Mouse (Mus musculus) embryonic facial prominence, embryonic 15.5 days (tissue): Measurements from ENCODE around the gene Zfp874b. TPM values are rescaled to one million over a fixed set of nuclear protein-coding genes. Genes with fewer than 3 reads are reported as not detected.
"Not testable (repeated sequence)": the region's sequence is repeated elsewhere in the genome, so short reads cannot be mapped to it uniquely, and the experiment has no call there.

Experiments
- ATAC-seq: fragments of 200-750 bp; cut with Nextera tagmentation; 2 replicates; pipeline ENCODE4 v1.8.0; 2017; ENCODE audit warnings: low read depth, moderate TSS enrichment; ENCODE audit not compliant: insufficient number of reproducible peaks, low FRiP score, low TSS enrichment
- H3K27ac ChIP-seq: fragments of 300-500 bp; sonication (generic); replicated peaks from 2 replicates; pipeline ENCODE4 v1.5.1; 2015; ENCODE audit warnings: mild to moderate bottlenecking, inconsistent platforms
- H3K27me3 ChIP-seq: fragments of 300-500 bp; sonication (generic); 2 replicates; pipeline ENCODE4 v1.6.1; 2015; ENCODE audit warnings: inconsistent platforms
- H3K36me3 ChIP-seq: fragments of 300-500 bp; sonication (generic); 2 replicates; pipeline ENCODE4 v1.6.1; 2015; ENCODE audit warnings: mild to moderate bottlenecking, inconsistent platforms
- H3K4me1 ChIP-seq: fragments of 300-500 bp; sonication (generic); 2 replicates; pipeline ENCODE4 v1.6.1; 2015; ENCODE audit warnings: inconsistent platforms
- H3K4me2 ChIP-seq: fragments of 300-500 bp; sonication (generic); replicated peaks from 2 replicates; pipeline ENCODE4 v1.6.1; 2015; ENCODE audit warnings: mild to moderate bottlenecking, inconsistent platforms
- H3K4me3 ChIP-seq: fragments of 300-500 bp; sonication (generic); replicated peaks from 2 replicates; pipeline ENCODE4 v1.5.1; 2015; ENCODE audit warnings: mild to moderate bottlenecking, inconsistent platforms
- H3K9ac ChIP-seq: fragments of 300-500 bp; sonication (generic); 2 replicates; pipeline ENCODE4 v1.6.1; 2015; ENCODE audit warnings: inconsistent platforms
- H3K9me3 ChIP-seq: fragments of 300-500 bp; sonication (generic); replicated peaks from 2 replicates; pipeline ENCODE4 v1.6.1; 2016; ENCODE audit warnings: inconsistent platforms
- WGBS: fragments of 180-500 bp; shearing (Covaris S2); methylation state at CpG from one replicate; pipeline ENCODE4 v1.1.7; 2015; 5-methylcytosine and 5-hydroxymethylcytosine counted together
- polyA plus RNA-seq: library from polyadenylated mRNA; unstranded; fragments of >200 nt; fragmentation: Nextera tagmentation; extraction: Ambion mirVana; gene quantifications from 2 replicates; pipeline ENCODE4 v1.2.1, GENCODE M21; 2015

Gene Zfp874b
- polyA plus RNA-seq, 1 experiment from 2014 or later = 2.7 TPM

GRCm38 (mm10) chr13:67452021-67452309, 32.1 kb downstream of the Zfp874b start:
- 10% methylated on average over 3 of the region's 3 CpGs for WGBS
- H3K27ac ChIP-seq = peak overlapping the region; percentile 63; the same call in 1 of the 2 replicates
- H3K4me2 ChIP-seq = peak overlapping the region; percentile 66
- no peaks in the 10 kb centered on the region for H3K9me3 ChIP-seq
- H3K4me3 ChIP-seq = peak overlapping the region; percentile 62
- H3K4me1 ChIP-seq = no peaks in the 10 kb centered on the region
- no peak for ATAC-seq
- H3K36me3 ChIP-seq = peaks cover 10% of the 10 kb centered on the region; the same call in 1 of the 2 replicates
- no peaks in the 10 kb centered on the region for H3K27me3 ChIP-seq
- peak overlapping the region; percentile 35; the same call in 1 of the 2 replicates for H3K9ac ChIP-seq

DNA sequence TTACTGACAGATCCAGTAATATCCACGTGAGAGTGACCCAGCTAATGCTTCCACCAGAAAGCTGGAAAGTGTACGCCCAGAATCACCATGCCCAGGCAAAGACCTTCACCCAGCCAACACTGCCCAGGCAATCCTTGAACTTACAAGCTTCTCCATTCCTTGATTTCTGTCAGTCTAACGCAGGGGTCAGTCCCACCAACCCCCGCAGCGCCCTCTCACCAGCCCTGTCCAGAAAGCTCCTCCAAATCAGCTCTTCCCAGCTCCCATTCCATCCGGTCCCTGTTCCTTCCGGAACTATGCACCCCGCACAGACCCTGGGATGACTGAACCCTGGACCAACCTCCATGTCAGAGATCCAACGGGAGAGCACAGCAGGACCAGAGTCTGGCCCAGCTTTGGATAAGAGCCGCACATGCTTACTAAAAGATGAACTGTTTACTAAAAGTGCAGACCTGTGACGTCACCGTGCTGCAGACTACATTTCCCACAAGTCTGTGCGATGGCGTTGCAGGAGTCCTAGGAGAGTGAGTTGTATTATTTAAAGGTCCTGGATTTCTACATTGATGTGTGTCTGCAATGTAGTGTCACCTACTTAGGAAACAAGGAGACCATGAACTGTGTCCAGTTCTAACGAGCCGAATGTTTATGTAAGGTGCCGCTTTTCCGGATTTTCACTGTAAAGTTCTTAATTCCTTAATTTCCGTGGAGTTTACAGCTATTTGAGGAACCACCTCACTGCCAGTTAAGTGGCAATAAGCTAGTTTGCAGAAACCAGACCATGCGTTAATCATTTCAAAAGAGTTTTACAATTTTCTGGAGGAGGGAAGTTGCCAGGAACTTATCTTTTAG, 32.7 kb downstream of the Zfp874b start, which contains the start of gene Zfp874a:
Gene Zfp874a (minus strand): TSS at position 453 of the 849 bp plus-strand sequence.
- Histone ChIP-seq H3K4me1 (no peaks in the 10 kb centered on the region), H3K36me3 (peaks cover 15% of the 10 kb centered on the region), H3K4me2 (peak within 1 kb of the TSS; percentile 66), H3K27me3 (no peaks in the 10 kb centered on the region), H3K9ac (peak within 1 kb of the TSS; percentile 47), H3K27ac (peak within 1 kb of the TSS; percentile 63; the same call in 1 of the 2 replicates), H3K9me3 (no peaks in the 10 kb centered on the region), H3K4me3 (peak within 1 kb of the TSS; percentile 62)
- 1% methylated on average over 20 of the region's 20 CpGs for WGBS
- peak; percentile 95 for ATAC-seq

GRCm38 (mm10) chr13:67437095-67437494, 47.0 kb downstream of the Zfp874b start:
- not testable (repeated sequence) for H3K4me1 ChIP-seq, H3K4me3 ChIP-seq, H3K27me3 ChIP-seq, H3K27ac ChIP-seq, H3K9me3 ChIP-seq, H3K9ac ChIP-seq, ATAC-seq, H3K4me2 ChIP-seq
- WGBS = 83% methylated on average over 1 of the region's 3 CpGs
- H3K36me3 ChIP-seq = peaks cover 12% of the 10 kb centered on the region

DNA sequence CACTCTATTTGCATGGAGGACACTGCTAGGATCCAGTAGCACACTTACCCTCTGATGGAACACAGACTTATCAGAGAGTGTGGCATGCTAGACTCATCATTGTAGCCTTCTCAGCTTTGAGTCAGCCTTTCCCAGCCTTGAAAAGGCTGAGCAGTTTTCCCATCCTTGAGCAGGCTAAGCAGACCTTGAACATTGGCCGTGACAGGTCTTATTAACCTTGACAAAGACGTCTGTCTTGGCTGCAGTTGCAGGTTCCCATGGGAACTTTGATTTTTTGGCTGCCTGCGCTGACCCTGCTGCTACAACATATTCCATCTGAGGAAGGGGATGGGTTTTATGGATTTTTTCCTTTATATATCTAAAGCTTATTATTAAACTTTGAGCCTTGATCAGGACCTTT, 55.9 kb downstream of the Zfp874b start:
- Histone ChIP-seq H3K9me3 (no peaks in the 10 kb centered on the region), H3K4me2 (no peak overlapping the region), H3K27me3 (no peaks in the 10 kb centered on the region), H3K27ac (no peak overlapping the region), H3K36me3 (no peaks in the 10 kb centered on the region), H3K9ac (no peak overlapping the region), H3K4me1 (no peaks in the 10 kb centered on the region), H3K4me3 (no peak overlapping the region)
- 76% methylated on average over 3 of the region's 3 CpGs for WGBS
- ATAC-seq = no peak

GRCm38 (mm10) chr13:67425699-67426098, 58.4 kb downstream of the Zfp874b start:
- not testable (repeated sequence) for ATAC-seq, H3K27me3 ChIP-seq, H3K4me2 ChIP-seq, H3K9ac ChIP-seq, H3K36me3 ChIP-seq, H3K9me3 ChIP-seq, H3K27ac ChIP-seq, H3K4me3 ChIP-seq, H3K4me1 ChIP-seq

- not testable (repeated sequence) for H3K4me1 ChIP-seq, H3K4me3 ChIP-seq, H3K9me3 ChIP-seq, ATAC-seq, H3K36me3 ChIP-seq, H3K27ac ChIP-seq, H3K27me3 ChIP-seq, H3K4me2 ChIP-seq, H3K9ac ChIP-seq
- WGBS = 83% methylated on average over 2 of the region's 2 CpGs
Measured at GRCm38 (mm10) chr13:67422532-67422931, 61.5 kb downstream of the Zfp874b start.

Other genes with a start within 250 kb of the Zfp874b start
- 1.7 and 2.3 TPM in 2 replicates for gene Zfp458, start 205.8 kb downstream of the Zfp874b start, polyA plus RNA-seq
- gene Zfp457, start 177.8 kb downstream of the Zfp874b start, polyA plus RNA-seq = 0.45 and 1.1 TPM in 2 replicates
- gene Zfp595, start 151.7 kb downstream of the Zfp874b start, polyA plus RNA-seq = 2.1 and 2.6 TPM in 2 replicates
- gene Gm28044, start 123.7 kb downstream of the Zfp874b start, polyA plus RNA-seq = not detected in 2 replicates
- gene Zfp953, start 123.7 kb downstream of the Zfp874b start, polyA plus RNA-seq = 0.89 and 0.95 TPM in 2 replicates
- 0.41 TPM in 1 of 2 replicates, not detected in the other for gene Gm28041, start 108.5 kb downstream of the Zfp874b start, polyA plus RNA-seq
- 1.7 and 1.8 TPM in 2 replicates for gene Zfp456, start 108.4 kb downstream of the Zfp874b start, polyA plus RNA-seq
- gene Zfp429, start 84.4 kb downstream of the Zfp874b start, polyA plus RNA-seq = 6.1 and 7.2 TPM in 2 replicates
- 1.2 and 1.6 TPM in 2 replicates for gene Zfp459, start 62.8 kb downstream of the Zfp874b start, polyA plus RNA-seq
- gene Zfp874a, start 32.6 kb downstream of the Zfp874b start, polyA plus RNA-seq = 10.1 and 10.7 TPM in 2 replicates
- 14.4 and 15.6 TPM in 2 replicates for gene Zfp58, start 16.3 kb upstream of the Zfp874b start, polyA plus RNA-seq
- not detected in 2 replicates for gene Gm26965, start 41.9 kb upstream of the Zfp874b start, polyA plus RNA-seq
- gene Zfp87, start 41.9 kb upstream of the Zfp874b start, polyA plus RNA-seq = 24.6 TPM in 2 replicates
- 10.5 and 11.8 TPM in 2 replicates for gene Zfp748, start 69.6 kb upstream of the Zfp874b start, polyA plus RNA-seq
- 4.0 and 4.1 TPM in 2 replicates for gene Zfp729b, start 125.4 kb upstream of the Zfp874b start, polyA plus RNA-seq
- not detected in 2 replicates for gene Gm49345, start 153.5 kb upstream of the Zfp874b start, polyA plus RNA-seq
- 2.5 and 2.8 TPM in 2 replicates for gene Zfp729a, start 153.5 kb upstream of the Zfp874b start, polyA plus RNA-seq
- 12.5 and 12.8 TPM in 2 replicates for gene Zfp738, start 202.8 kb upstream of the Zfp874b start, polyA plus RNA-seq
- 6.1 and 7.0 TPM in 2 replicates for gene Zfp65, start 244.9 kb upstream of the Zfp874b start, polyA plus RNA-seq